Mouse (Mus musculus): ENCODE measurements around the gene Galk2. TPM values are rescaled to one million over a fixed set of nuclear protein-coding genes. Genes with fewer than 3 reads are reported as not detected.

Galk2 gene
- polyA plus RNA-seq, 1 experiment = not detected

GRCm38 (mm10) chr2:125925081-125925480 is 66.2 kb downstream of the Galk2 start:
- H3K27ac ChIP-seq (ENCODE audit: insufficient read depth, low read depth, low read length) = no peak overlapping the region
- no peaks in the 10 kb centered on the region for H3K4me1 ChIP-seq (ENCODE audit: control insufficient read depth, insufficient read depth, low read length)
- TF ChIP-seq CTCF (IDR thresholded peaks at IDR 0.05; ENCODE audit: insufficient read depth, low read depth, low read length) (no peak), POLR2A (IDR thresholded peaks at IDR 0.05; ENCODE audit: insufficient read depth, low read depth, low read length) (no peak)
- no peak overlapping the region for H3K4me3 ChIP-seq (ENCODE audit: insufficient read depth, low read depth, low read length)
- WGBS = 86% methylated on average over 3 of the region's 3 CpGs

GRCm38 (mm10) chr2:125929396-125929795 is 70.5 kb downstream of the Galk2 start:
- Histone ChIP-seq H3K27ac (ENCODE audit: insufficient read depth, low read depth, low read length) (no peak overlapping the region), H3K4me1 (ENCODE audit: control insufficient read depth, insufficient read depth, low read length) (no peaks in the 10 kb centered on the region), H3K4me3 (ENCODE audit: insufficient read depth, low read depth, low read length) (no peak overlapping the region)
- 83% methylated on average over 3 of the region's 3 CpGs for WGBS
- TF ChIP-seq POLR2A (IDR thresholded peaks at IDR 0.05; ENCODE audit: insufficient read depth, low read depth, low read length) (no peak), CTCF (IDR thresholded peaks at IDR 0.05; ENCODE audit: insufficient read depth, low read depth, low read length) (no peak)

- WGBS = 86% methylated on average over 2 of the region's 2 CpGs
- no peaks in the 10 kb centered on the region for H3K4me1 ChIP-seq (ENCODE audit: control insufficient read depth, insufficient read depth, low read length)
- TF ChIP-seq CTCF (IDR thresholded peaks at IDR 0.05; ENCODE audit: insufficient read depth, low read depth, low read length) (no peak), POLR2A (IDR thresholded peaks at IDR 0.05; ENCODE audit: insufficient read depth, low read depth, low read length) (no peak)
- no peak overlapping the region for H3K27ac ChIP-seq (ENCODE audit: insufficient read depth, low read depth, low read length)
- no peak overlapping the region for H3K4me3 ChIP-seq (ENCODE audit: insufficient read depth, low read depth, low read length)
These were observed 71.0 kb downstream of the Galk2 start for GRCm38 (mm10) chr2:125929872-125930271.

- Histone ChIP-seq H3K4me3 (ENCODE audit: insufficient read depth, low read depth, low read length) (no peak overlapping the region), H3K4me1 (ENCODE audit: control insufficient read depth, insufficient read depth, low read length) (no peaks in the 10 kb centered on the region), H3K27ac (ENCODE audit: insufficient read depth, low read depth, low read length) (no peak overlapping the region)
- WGBS = 55% methylated on average over 5 of the region's 5 CpGs
- TF ChIP-seq POLR2A (IDR thresholded peaks at IDR 0.05; ENCODE audit: insufficient read depth, low read depth, low read length) (no peak), CTCF (IDR thresholded peaks at IDR 0.05; ENCODE audit: insufficient read depth, low read depth, low read length) (no peak)
These were observed 72.3 kb downstream of the Galk2 start for GRCm38 (mm10) chr2:125931193-125931592.

DNA sequence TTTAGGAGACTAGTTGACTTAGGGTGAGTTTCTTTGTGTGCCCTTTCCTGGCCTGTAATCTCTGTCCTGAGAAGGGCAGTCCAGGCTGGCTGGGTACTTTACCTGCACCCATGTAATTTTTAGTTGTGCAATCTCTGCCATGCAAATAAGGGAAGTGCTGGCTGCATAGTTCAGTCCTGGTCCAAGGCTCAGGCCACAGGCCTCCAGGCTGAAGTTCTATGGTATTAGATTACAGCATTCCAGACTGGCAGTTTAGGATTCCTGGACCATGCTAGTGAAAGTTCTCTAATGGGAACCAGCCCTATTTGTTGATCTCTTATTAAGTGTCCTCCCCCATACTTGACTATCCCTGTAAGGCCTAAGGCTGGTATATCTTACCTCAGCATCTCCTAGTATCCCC is 73.8 kb downstream of the Galk2 start:
- TF ChIP-seq CTCF (IDR thresholded peaks at IDR 0.05; ENCODE audit: insufficient read depth, low read depth, low read length) = no peak
- TF ChIP-seq POLR2A (IDR thresholded peaks at IDR 0.05; ENCODE audit: insufficient read depth, low read depth, low read length) = no peak
- H3K4me1 ChIP-seq (ENCODE audit: control insufficient read depth, insufficient read depth, low read length) = no peaks in the 10 kb centered on the region
- no peak overlapping the region for H3K27ac ChIP-seq (ENCODE audit: insufficient read depth, low read depth, low read length)
- H3K4me3 ChIP-seq (ENCODE audit: insufficient read depth, low read depth, low read length) = no peak overlapping the region

GRCm38 (mm10) chr2:125933977-125934376 is 75.1 kb downstream of the Galk2 start:
- TF ChIP-seq CTCF (IDR thresholded peaks at IDR 0.05; ENCODE audit: insufficient read depth, low read depth, low read length) = no peak
- no peak for TF ChIP-seq POLR2A (IDR thresholded peaks at IDR 0.05; ENCODE audit: insufficient read depth, low read depth, low read length)
- 73% methylated on average over 3 of the region's 3 CpGs for WGBS
- Histone ChIP-seq H3K4me1 (ENCODE audit: control insufficient read depth, insufficient read depth, low read length) (no peaks in the 10 kb centered on the region), H3K27ac (ENCODE audit: insufficient read depth, low read depth, low read length) (no peak overlapping the region), H3K4me3 (ENCODE audit: insufficient read depth, low read depth, low read length) (no peak overlapping the region)

GRCm38 (mm10) chr2:125936396-125936795 is 77.5 kb downstream of the Galk2 start:
- TF ChIP-seq CTCF (IDR thresholded peaks at IDR 0.05; ENCODE audit: insufficient read depth, low read depth, low read length) (no peak), POLR2A (IDR thresholded peaks at IDR 0.05; ENCODE audit: insufficient read depth, low read depth, low read length) (no peak)
- Histone ChIP-seq H3K4me1 (ENCODE audit: control insufficient read depth, insufficient read depth, low read length) (0 out of 2 replicates have a peak, but pooled peaks cover under 1% of the 10 kb centered on the region), H3K27ac (ENCODE audit: insufficient read depth, low read depth, low read length) (no peak overlapping the region), H3K4me3 (ENCODE audit: insufficient read depth, low read depth, low read length) (no peak overlapping the region)
- WGBS = 62% methylated on average over 5 of the region's 5 CpGs

GRCm38 (mm10) chr2:125938993-125939642 is 80.2 kb downstream of the Galk2 start:
- Histone ChIP-seq H3K4me3 (ENCODE audit: insufficient read depth, low read depth, low read length) (no peak overlapping the region), H3K27ac (ENCODE audit: insufficient read depth, low read depth, low read length) (no peak overlapping the region), H3K4me1 (ENCODE audit: control insufficient read depth, insufficient read depth, low read length) (0 out of 2 replicates have a peak, but pooled peaks cover 2% of the 10 kb centered on the region)
- no peak for TF ChIP-seq CTCF (IDR thresholded peaks at IDR 0.05; ENCODE audit: insufficient read depth, low read depth, low read length)
- no peak for TF ChIP-seq POLR2A (IDR thresholded peaks at IDR 0.05; ENCODE audit: insufficient read depth, low read depth, low read length)
- WGBS = 65% methylated on average over 6 of the region's 6 CpGs

DNA sequence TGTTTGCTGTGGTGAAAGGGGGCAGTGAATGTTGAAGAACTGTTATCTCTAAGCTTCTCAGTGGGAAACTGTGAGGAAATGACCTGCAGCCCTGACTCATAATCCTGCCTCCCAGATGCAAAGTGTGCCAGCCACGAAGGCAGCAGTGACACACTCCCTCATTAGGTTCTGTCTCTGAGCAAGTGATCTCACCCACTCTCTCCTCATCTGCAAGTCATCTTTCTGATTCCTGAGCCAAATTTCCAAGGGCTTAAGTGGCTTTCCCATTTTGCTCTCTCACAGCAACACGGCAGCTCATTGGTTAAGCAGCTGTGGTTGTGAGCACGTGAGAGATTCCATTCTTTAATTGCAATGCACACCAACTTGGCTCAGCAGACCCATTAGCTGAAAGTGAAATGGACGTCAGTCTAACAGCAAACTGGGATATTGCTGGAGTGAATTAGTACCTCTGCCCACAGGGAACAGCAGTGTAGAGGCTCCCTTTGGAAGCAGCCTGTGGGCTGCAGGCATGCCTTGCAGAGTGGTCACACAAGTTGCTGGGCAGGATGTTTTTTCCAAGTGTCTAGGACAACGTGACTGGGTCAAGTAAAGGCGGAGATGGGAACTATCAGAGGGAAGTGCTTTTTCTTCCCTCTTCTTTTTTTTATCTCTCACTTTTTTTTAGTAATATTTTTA is 82.3 kb downstream of the Galk2 start:
- 39% methylated on average over 6 of the region's 6 CpGs for WGBS
- 0 out of 2 replicates have a peak, but pooled peaks cover 2% of the 10 kb centered on the region for H3K4me1 ChIP-seq (ENCODE audit: control insufficient read depth, insufficient read depth, low read length)

More for the DNA sequence above, 82.3 kb downstream of the Galk2 start:
- Histone ChIP-seq H3K27ac (ENCODE audit: insufficient read depth, low read depth, low read length) (0 out of 2 replicates have a peak overlapping the region, but pooled peaks have one; percentile 21), H3K4me3 (ENCODE audit: insufficient read depth, low read depth, low read length) (no peak overlapping the region)
- TF ChIP-seq CTCF (IDR thresholded peaks at IDR 0.05; ENCODE audit: insufficient read depth, low read depth, low read length) (no peak), POLR2A (IDR thresholded peaks at IDR 0.05; ENCODE audit: insufficient read depth, low read depth, low read length) (no peak)
